Mouse (Mus musculus) neural tube, embryonic 10.5 days (tissue): ENCODE data around the gene Shc3.
A peak's percentile ranks its signal among the peaks of the same experiment; 100 is the strongest.

Experiments
- DNase-seq: peaks from one replicate; pipeline ENCODE4 v3.0.0-alpha.2; 2017; ENCODE audit warnings: low spot score; ENCODE audit errors: extremely low spot score

Shc3 gene

DNA sequence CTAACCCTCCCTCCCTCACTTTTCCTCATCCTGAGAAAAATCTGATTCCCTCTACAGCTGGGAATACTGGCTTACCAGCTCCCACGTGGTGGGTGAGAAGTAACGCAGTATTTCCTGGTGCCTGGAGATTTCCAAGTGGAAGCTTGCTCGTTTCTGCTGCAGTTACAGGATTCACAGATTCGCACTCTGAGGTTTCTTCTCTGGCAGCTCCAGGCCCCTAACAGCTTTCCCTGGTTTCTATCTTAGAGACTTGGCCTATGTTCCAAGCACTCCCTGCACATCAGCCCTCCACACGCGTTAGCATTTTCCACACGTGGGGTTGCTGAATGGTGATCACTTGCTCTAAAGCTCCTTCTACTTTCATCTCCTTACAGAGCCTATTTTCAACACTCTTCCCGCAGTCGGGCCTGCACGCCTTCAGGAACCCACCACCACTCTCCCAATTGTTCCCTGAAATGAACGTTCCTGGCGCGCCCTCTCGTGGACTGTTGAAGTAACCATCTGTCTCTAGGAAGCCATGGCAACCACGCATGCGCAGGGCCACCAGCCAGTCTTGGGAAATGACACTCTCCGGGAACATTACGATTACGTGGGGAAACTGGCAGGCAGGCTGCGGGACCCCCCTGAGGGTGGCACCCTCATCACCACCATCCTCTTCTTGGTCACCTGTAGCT is 150.8 kb downstream of the Shc3 start:
- peak; percentile 97 for DNase-seq

DNA sequence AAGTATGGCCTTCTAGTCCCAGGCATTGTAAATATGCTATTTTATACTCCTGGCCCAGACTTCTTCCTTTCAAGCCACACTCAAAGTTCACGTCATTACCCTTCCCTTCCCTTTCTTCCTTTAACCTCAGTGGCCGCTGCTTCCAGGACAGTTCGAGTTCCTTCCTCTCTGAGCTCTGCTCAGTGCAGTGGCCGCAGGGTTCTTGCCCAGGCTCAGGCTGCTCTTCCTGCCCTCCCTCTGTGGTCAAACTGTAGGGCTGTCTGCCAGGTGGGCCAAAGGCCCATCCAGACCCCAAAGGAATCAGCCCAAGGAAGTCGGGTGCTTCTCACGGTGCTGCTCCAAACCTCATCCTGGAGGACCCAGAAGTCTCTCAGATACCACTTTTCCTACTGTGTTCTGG is 151.4 kb downstream of the Shc3 start:
- DNase-seq, result no peak

DNA sequence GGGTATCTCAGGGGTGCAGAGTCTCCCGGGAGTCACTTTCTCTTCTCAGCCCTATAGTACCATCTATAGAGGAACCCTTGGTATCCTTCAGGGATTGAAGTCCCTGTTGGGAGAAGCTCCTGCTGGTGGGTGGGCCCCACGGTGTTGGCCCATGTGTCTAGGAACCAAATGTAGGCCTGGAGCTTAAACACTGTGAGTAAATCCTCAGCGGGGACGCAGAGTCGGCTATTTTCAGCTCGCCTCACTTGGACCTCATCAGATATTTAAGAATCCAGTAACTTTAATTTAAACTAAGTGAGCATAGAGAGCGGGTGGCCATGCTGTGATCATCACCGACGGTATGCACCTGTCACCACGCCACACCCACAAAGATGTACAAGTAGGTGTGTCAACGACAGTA is 152.5 kb downstream of the Shc3 start:
- DNase-seq, result no peak

DNA sequence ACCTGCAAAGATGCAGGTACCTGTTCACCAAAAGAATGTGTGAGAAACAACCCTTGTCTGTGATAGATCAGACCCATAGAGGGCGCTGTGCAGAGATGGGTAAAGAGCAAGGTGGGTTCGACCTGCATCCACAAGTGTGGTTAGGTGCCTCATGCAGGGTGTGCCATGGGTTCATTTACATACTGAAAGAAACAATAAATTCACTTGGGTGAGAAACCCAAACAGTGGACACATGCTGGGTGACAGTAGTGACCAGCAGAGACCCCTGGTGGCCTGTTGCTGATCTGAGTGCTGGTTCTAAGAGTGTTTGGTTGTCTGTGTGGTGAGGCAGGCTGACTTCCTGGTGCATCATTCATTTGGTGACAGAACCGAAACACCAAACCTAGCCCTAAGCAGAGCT is 155.8 kb downstream of the Shc3 start:
- DNase-seq, result no peak

DNA sequence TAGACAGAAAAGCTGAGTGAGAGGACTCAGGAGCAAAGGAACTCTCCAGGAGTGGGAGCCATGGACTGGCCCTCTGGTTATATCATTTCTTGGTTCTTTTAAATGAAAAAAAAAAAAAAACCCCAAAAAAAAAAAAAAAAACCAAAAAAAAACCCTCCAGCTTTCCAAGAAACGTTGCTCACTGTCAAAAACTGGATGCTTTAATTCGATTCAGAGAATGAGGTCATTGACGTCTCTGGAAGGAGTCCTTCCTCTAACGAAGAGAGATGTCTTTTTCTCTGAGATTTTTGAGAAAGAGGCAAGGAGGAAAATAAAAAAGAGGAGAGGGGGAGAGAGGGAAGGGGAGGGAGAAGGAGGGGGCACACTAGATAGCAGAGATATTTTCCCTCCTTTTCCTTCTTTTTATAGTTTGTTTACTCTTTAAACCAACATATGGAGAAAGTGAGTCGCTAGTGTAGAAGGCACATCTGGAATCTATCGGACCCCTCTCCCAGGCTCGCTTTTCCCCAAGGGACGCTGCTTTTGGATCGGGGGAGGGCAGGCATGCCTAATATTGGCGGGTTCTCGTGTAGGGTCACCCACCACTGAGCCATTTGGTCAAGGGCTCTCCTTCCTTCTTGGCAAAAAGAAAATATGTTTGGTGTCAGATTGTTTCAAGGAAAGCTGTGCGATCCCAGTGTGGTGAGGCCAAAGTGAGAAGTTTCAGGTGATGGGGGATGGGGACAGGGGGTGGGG is 157.4 kb downstream of the Shc3 start:
- DNase-seq, result no peak

DNA sequence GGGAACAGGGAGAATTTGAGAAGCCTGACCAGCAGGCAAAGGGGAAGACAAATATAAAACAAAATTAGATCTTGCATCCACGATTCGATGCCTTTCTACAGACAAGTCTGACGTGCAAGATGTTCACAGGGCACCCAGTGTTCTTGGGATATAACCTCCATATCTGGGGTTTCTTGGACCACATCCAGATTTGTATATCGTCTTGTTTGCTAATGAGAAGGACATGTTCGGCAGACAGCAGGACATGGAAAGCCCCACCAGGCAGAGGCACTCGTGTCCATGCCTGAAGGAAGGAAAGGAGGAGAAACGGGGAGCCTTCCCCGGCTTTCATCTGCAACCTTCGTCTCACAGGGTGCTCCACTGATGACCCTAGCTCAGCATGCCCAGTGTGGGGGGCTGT is 158.0 kb downstream of the Shc3 start:
- DNase-seq, result no peak

DNA sequence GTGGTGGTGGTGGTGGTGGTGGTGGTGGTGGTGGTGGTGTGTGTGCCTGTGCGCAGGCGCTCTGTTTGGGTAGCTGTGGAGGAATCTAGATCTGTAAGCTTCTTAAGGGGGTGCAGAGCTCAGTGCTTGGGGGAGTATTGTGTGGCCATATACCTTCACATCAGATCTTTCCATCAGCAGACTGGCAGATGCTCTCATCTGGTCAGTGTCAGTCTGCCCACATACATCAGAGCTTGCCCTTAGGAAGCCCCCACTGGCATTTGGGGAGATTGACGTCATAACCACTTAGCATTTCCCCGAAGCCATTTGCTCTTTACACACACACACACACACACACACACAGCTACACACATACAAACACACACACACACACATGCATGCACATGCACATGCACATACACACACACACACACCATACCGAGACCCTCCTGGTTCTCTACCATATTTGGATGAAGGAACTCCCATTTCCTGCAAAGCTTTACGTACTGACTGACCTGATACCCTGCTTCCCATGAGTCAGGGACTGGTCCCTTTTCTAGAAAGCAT is 159.2 kb downstream of the Shc3 start:
- DNase-seq, result no peak

DNA sequence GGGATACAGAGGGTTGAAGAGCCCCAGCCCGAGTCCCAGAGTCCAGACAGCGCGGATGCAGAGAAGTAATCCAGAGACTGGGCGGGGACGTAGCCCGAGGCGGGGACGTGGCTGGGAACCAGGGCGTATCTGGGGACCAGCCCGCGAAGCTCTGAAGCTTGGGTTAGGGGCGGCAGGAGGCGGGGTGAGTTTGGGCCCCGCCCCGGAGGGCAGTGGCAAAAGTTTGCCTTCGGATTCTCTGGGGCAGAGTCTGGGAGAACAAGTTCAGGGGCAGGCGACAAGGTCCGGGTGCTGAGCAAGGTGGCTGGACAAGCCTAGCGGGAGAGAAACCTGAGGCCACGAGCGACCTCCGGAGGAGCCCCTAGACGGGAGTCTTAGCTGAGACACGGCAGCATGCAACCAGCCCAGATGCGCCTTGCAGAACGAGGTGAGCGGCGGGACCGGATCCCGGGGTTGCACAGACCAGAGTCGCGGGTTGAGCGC is 160.7 kb downstream of the Shc3 start, which contains the start of gene S1pr3:
Gene S1pr3, plus strand, starts transcription at position 121 of the 483 bp plus-strand sequence.
- DNase-seq, result peak; percentile 80

DNA sequence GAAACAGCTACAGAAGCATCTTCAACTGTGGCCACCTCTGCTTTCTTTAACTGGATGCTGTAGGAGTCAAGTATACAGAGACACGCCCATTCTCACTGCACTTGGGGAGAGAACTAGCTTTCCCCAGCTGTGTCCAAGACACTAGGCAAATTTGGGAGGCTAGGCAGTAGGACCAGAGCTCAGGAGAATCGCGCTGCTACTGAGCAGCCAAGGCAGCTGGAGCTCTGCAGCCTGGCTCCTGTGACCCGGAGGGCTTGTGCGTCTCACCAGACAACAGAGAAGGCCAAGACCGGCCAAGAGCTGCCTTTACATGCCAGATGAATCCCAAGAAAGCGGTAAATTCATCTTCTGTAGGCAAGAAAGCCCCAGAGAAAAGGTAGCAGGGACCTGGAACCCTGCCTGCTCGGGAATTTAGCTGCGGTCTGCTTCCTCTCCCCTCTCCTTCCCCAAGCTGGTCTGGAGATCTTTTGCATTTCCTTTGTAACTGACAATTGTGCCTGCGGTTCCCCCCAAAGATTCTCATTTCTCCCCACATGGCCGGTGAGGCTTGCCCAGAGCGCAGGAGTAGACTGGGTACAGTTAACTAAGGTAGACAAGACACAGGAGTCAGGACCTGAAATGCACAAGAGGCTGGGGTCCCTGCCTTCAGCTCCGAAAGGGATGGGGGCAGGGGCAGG is 161.5 kb downstream of the Shc3 start:
- DNase-seq, result peak; percentile 30

DNA sequence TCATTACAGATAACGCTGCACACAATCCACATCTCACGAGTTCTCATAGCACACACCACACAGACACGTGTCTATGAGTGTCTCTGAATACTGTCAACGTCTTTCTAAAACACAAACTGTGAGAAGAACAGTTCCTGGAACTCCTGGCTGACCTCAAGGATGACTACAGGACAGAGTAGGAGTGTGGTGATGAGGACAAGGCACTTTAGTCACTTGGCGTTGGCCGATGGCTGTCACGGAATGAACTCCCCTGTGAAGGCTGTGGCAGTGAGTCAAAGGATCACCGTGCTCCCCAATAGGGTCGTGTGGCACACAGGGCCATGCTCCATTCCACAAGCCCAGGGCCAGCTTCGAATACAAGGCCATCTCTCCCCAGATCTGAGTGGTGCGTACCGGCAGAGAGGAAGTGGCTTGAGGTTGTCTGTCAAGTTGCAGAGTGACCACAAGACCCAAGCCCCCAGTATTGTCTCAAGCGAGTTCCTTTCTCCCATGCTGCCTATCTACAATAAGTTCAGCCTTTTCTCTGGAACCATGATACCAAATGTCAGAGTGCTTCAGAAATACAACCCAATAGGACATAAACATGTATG is 163.4 kb downstream of the Shc3 start:
- no peak for DNase-seq

DNA sequence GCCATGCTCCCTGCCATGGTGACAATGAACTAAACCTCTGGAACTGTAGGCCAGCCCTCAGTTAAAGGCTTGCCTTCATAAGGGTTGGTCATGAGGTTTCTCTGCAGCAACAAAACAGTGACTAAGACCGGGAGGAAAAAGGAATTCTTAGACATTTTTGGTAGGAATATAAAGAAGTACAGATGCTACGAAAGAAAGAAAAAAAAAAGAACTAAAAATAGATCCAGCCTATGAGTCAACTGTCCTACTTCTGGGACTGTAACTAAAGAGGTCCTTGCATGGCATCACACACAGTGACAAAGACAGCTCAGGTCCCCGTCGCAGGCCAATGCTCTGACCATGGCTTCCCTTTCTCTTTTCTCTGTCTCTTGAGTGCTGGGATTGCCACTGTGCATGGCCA is 164.7 kb downstream of the Shc3 start:
- DNase-seq, result no peak

DNA sequence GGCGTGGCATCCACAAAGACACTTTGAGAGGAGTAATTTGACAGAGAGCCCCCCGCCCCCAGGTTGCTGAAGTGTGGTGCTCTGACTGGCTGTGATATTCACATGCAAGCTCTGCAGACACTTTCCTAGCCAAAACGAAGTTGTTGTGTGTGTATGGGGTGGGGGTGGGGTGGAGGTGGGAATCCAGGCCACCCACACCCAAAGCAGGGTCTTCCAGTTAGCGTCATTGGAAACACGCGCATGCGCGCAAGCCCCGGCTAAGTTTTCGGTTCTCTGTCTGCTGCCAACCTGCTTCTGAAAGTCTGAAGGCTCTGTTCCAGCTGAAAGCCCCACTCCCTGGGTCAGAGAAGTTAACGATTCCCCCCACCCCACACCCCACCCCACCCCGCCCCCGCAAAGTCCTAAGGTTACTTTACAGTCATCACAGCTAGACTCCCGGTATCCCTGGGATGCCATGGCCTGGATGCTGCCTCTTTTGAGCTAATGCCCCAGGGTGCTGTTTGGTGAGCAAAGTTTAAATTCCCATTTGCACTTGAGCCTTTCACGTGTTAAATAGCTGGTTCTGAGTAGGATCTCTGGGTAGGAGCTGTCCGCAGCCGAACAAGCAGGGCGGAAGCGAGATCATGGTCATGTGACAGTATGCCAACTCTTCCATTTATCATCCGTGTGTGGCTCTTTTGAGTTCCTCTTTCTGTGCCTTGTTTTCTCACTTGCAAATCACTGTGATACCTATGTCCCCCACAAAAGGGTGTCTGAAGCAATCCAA is 168.3 kb downstream of the Shc3 start:
- DNase-seq, result peak; percentile 71

DNA sequence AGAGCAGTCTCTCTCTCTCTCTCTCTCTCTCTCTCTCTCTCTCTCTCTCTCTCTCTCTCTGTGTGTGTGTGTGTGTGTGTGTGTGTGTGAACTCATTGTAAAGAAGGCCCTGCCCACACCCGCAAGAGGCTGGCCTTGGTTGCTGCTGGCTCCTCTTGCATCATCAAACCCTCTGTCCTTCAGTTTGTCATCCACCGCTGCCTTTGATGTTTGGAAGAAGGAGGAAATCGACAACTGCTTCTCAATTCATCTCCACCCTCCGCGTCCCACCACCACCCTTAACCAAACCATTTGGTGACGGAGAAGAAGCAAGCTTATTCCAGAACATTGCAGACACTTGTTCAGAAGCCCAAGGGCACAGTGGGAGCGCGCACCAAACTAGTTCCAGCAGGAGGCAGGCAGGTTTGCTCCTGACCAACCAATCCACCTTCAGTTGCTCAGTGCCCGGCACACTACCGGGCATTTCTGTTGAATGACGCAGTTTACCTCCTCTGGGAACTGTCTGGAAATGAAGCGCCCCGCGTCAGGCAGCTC is 169.0 kb downstream of the Shc3 start:
- DNase-seq, result no peak

DNA sequence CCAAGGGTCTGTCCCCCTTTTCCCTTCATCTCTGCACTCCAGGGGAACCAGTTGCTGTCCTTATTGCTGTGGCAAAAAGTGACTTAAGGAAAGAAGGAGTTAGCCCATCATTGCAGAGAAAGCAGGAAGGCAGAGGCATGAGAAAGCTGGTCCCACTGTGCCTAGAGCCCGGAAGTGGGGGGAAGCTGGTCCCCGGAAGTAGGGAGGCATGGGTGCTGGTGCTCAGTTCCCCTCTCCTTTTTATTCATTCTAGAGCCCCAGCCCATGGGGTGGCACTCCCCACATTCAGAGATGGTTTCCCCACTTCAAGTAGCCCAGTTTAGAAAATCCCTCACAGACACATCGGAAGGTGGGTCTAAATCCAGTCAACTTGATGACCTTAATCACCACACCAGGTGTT is 169.7 kb downstream of the Shc3 start:
- no peak for DNase-seq

DNA sequence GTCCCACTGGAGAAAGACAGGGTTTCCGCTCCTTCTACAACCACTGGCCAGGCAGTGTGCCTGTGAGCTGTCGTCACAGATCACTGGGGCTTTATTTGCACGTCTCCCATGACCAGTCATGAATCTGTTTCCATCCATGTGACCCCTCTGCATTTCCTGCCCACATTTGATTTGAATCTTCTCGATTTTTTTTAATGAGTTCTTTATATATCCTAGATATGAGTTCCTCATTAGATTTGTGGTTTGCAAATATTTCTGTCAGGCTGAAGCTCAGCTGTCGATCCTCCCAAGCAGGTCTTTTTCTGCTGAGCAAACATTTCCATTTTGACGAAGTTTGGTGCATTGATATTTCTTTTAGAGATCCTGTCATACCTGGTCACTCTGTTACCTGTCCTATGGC is 171.4 kb downstream of the Shc3 start:
- DNase-seq, result no peak

DNA sequence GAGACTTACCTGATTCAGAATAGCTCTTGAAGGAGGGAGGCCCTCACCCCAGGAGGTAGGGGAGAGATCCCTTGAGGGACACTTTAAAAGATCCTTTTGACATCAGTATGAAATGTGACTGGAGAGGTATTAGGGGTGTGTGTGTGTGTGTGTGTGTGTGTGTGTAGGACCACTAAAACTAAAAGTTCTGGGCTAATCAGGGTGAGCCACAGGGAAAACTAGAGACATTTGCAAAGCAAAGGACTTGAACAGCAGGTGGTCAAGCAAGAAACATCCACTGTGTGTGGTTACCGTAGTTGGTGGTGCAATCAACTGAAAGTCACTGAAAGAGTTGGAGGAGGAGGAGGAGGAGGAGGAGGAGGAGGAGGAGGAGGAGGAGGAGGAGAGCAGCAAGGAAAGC is 177.0 kb downstream of the Shc3 start:
- DNase-seq, result no peak

DNA sequence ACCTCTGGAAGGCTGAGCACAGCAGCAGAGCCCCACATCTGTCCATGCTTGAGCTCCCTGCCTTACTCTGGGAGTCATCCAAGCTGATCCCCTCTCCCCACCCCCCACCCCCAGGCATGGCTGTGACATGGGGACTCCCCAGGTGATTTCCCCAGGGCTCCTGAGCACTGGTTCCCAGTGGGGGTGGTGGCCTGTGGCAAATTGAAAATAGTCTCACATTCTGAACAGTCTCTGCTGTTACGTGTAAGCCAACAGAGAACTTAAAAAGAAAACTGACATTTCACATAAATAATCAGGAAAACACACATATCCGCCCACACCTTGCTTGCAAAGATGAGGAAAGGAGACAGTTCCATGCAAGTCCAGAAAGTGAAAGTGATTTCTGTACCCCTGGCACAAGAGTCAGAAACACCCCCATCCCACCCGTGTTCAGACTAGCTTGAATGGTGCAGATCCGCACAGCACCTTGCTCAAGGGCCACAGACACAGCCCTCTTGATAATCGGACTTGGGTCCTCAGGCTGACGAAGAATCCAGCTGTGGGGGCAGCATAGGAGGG is 177.8 kb downstream of the Shc3 start:
- DNase-seq, result no peak

DNA sequence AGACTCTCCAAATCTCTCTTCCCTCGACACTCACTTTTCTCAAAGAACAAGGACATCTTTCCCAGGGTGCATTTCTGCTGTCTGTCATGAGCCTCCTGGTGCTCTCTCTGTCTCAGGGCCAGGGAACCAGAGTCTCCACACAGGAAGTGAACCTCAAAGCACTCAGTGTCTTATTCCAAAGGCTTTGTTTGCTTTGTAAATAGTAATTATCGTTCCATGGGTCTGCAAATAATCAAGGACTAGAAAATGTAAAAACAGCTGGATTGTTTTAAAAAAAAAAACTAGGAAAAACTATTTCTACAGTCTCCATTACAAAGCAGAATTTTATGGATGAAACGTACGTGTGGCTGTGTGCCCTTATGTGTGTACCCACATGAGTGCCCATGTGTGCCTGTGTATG is 178.8 kb downstream of the Shc3 start:
- DNase-seq, result no peak

DNA sequence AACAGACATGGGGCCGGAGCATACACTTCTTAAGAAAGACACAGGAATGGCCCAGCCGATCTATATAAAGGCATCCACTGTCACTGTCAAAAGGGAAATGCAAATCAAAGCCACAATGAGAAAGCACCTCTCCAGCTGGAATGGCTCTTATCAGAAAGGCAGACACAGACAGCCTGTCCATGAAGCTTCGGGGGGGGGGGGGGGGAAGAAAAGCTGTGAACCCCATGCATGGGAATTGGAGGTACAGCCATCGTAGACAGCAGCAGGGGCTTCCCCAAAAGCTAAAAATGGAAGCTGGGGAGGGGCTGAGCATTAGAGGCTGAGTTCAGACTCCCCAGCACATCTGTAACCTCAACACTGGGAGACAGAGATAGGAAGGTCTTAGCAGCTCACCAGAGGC is 181.3 kb downstream of the Shc3 start:
- DNase-seq, result no peak

DNA sequence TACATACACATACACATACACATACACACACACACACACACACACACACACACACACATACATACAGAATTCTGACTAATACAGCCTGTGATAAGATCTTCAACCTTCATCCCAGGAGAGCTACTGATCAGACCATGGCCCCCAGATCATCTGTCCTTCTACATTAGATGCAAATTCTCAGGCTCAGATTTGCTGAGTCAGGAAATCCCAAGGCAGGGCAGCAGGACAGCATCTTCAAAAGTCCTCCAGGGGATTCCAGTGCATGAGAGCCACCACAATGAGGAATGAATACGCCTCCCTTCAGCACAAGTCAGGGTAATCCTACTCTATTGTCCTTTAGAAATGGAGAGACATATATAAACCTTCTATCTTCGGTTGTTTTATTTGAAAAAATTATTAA is 184.3 kb downstream of the Shc3 start:
- DNase-seq, result no peak
